Mouse (Mus musculus): ENCODE data around the gene Rarb. TPM values are rescaled to one million over a fixed set of nuclear protein-coding genes. Genes with fewer than 3 reads are reported as not detected.

Rarb gene
- total and polyA plus RNA-seq, 3 experiments, result 0.11 TPM; not detected in 2

- no peaks in the 10 kb centered on the region for H3K4me1 ChIP-seq (ENCODE audit: insufficient read depth, low read depth, low read length)
Measured at GRCm38 (mm10) chr14:16678335-16678734, 140.6 kb downstream of the Rarb start.

GRCm38 (mm10) chr14:16677081-16677480 lies 141.9 kb downstream of the Rarb start:
- H3K27me3 ChIP-seq (ENCODE audit: insufficient read depth, low read length), result no peaks in the 10 kb centered on the region
- H3K9me3 ChIP-seq (replicated peaks), result no peaks in the 10 kb centered on the region
- TF ChIP-seq CTCF (IDR thresholded peaks at IDR 0.05; ENCODE audit: low read depth, low read length) (no peak), GATA2 (IDR thresholded peaks at IDR 0.05; ENCODE audit: borderline replicate concordance, low read depth, low read length) (no peak), GATA1 (IDR thresholded peaks at IDR 0.05; ENCODE audit: borderline replicate concordance, low read length) (no peak), TAL1 (conservative IDR thresholded peaks at IDR 0.05; ENCODE audit: low read depth, low read length) (no peak), POLR2AphosphoS5 (IDR thresholded peaks at IDR 0.05; ENCODE audit: insufficient replicate concordance, low read depth, low read length) (no peak)

More at GRCm38 (mm10) chr14:16678335-16678734, 140.6 kb downstream of the Rarb start:
- H3K9me3 ChIP-seq (replicated peaks), result no peaks in the 10 kb centered on the region
- ATAC-seq (ENCODE audit: extremely low read depth, insufficient number of reproducible peaks, low FRiP score, poor library complexity, severe bottlenecking) (no peak), DNase-seq (ENCODE audit: low spot score) (no peak)
- no peaks in the 10 kb centered on the region for H3K36me3 ChIP-seq (replicated peaks)
- TF ChIP-seq POLR2AphosphoS5 (IDR thresholded peaks at IDR 0.05; ENCODE audit: insufficient replicate concordance, low read depth, low read length), result no peak
- TF ChIP-seq GATA2 (IDR thresholded peaks at IDR 0.05; ENCODE audit: borderline replicate concordance, low read depth, low read length), result no peak
- no peak for TF ChIP-seq TAL1 (conservative IDR thresholded peaks at IDR 0.05; ENCODE audit: low read depth, low read length)
- TF ChIP-seq CTCF (IDR thresholded peaks at IDR 0.05; ENCODE audit: low read depth, low read length), result no peak
- TF ChIP-seq GATA1 (IDR thresholded peaks at IDR 0.05; ENCODE audit: borderline replicate concordance, low read length), result no peak
- H3K4me3 ChIP-seq (ENCODE audit: low read depth, low read length), result no peak overlapping the region
- H3K27me3 ChIP-seq (ENCODE audit: insufficient read depth, low read length), result no peaks in the 10 kb centered on the region

GRCm38 (mm10) chr14:16670571-16670970 lies 148.4 kb downstream of the Rarb start:
- H3K9me3 ChIP-seq (replicated peaks), result no peaks in the 10 kb centered on the region
- no peaks in the 10 kb centered on the region for H3K36me3 ChIP-seq (replicated peaks)
- no peaks in the 10 kb centered on the region for H3K4me1 ChIP-seq (ENCODE audit: insufficient read depth, low read depth, low read length)
- DNase-seq (ENCODE audit: low spot score) (no peak), ATAC-seq (ENCODE audit: extremely low read depth, insufficient number of reproducible peaks, low FRiP score, poor library complexity, severe bottlenecking) (no peak)
- H3K27me3 ChIP-seq (ENCODE audit: insufficient read depth, low read length), result no peaks in the 10 kb centered on the region
- TF ChIP-seq TAL1 (conservative IDR thresholded peaks at IDR 0.05; ENCODE audit: low read depth, low read length) (no peak), GATA2 (IDR thresholded peaks at IDR 0.05; ENCODE audit: borderline replicate concordance, low read depth, low read length) (no peak), CTCF (IDR thresholded peaks at IDR 0.05; ENCODE audit: low read depth, low read length) (no peak), POLR2AphosphoS5 (IDR thresholded peaks at IDR 0.05; ENCODE audit: insufficient replicate concordance, low read depth, low read length) (no peak), GATA1 (IDR thresholded peaks at IDR 0.05; ENCODE audit: borderline replicate concordance, low read length) (no peak)
- H3K4me3 ChIP-seq (ENCODE audit: low read depth, low read length), result no peak overlapping the region

More at GRCm38 (mm10) chr14:16677081-16677480, 141.9 kb downstream of the Rarb start:
- DNase-seq (ENCODE audit: low spot score) (no peak), ATAC-seq (ENCODE audit: extremely low read depth, insufficient number of reproducible peaks, low FRiP score, poor library complexity, severe bottlenecking) (no peak)
- Histone ChIP-seq H3K4me3 (ENCODE audit: low read depth, low read length) (no peak overlapping the region), H3K4me1 (ENCODE audit: insufficient read depth, low read depth, low read length) (no peaks in the 10 kb centered on the region), H3K36me3 (replicated peaks) (no peaks in the 10 kb centered on the region)

GRCm38 (mm10) chr14:16639153-16639943 lies 179.6 kb downstream of the Rarb start:
- no peaks in the 10 kb centered on the region for H3K4me1 ChIP-seq (ENCODE audit: insufficient read depth, low read depth, low read length)
- TF ChIP-seq GATA2 (IDR thresholded peaks at IDR 0.05; ENCODE audit: borderline replicate concordance, low read depth, low read length), result no peak
- TF ChIP-seq POLR2AphosphoS5 (IDR thresholded peaks at IDR 0.05; ENCODE audit: insufficient replicate concordance, low read depth, low read length), result no peak
- TF ChIP-seq CTCF (IDR thresholded peaks at IDR 0.05; ENCODE audit: low read depth, low read length), result no peak
- no peak for TF ChIP-seq TAL1 (conservative IDR thresholded peaks at IDR 0.05; ENCODE audit: low read depth, low read length)
- TF ChIP-seq GATA1 (IDR thresholded peaks at IDR 0.05; ENCODE audit: borderline replicate concordance, low read length), result no peak
- ATAC-seq (ENCODE audit: extremely low read depth, insufficient number of reproducible peaks, low FRiP score, poor library complexity, severe bottlenecking) (no peak), DNase-seq (ENCODE audit: low spot score) (no peak)
- no peaks in the 10 kb centered on the region for H3K27me3 ChIP-seq (ENCODE audit: insufficient read depth, low read length)
- no peaks in the 10 kb centered on the region for H3K36me3 ChIP-seq (replicated peaks)
- H3K9me3 ChIP-seq (replicated peaks), result peaks cover 7% of the 10 kb centered on the region
- no peak overlapping the region for H3K4me3 ChIP-seq (ENCODE audit: low read depth, low read length)

- Histone ChIP-seq H3K27me3 (ENCODE audit: insufficient read depth, low read length) (no peaks in the 10 kb centered on the region), H3K9me3 (replicated peaks) (no peaks in the 10 kb centered on the region), H3K36me3 (replicated peaks) (no peaks in the 10 kb centered on the region), H3K4me1 (ENCODE audit: insufficient read depth, low read depth, low read length) (no peaks in the 10 kb centered on the region), H3K4me3 (ENCODE audit: low read depth, low read length) (no peak overlapping the region)
- TF ChIP-seq TAL1 (conservative IDR thresholded peaks at IDR 0.05; ENCODE audit: low read depth, low read length), result no peak
- no peak for TF ChIP-seq GATA2 (IDR thresholded peaks at IDR 0.05; ENCODE audit: borderline replicate concordance, low read depth, low read length)
- no peak for TF ChIP-seq CTCF (IDR thresholded peaks at IDR 0.05; ENCODE audit: low read depth, low read length)
- no peak for TF ChIP-seq POLR2AphosphoS5 (IDR thresholded peaks at IDR 0.05; ENCODE audit: insufficient replicate concordance, low read depth, low read length)
- no peak for ATAC-seq (ENCODE audit: extremely low read depth, insufficient number of reproducible peaks, low FRiP score, poor library complexity, severe bottlenecking)
- no peak for DNase-seq (ENCODE audit: low spot score)
Measured at GRCm38 (mm10) chr14:16613975-16614374, 205.0 kb downstream of the Rarb start.

GRCm38 (mm10) chr14:16605480-16605879 lies 213.5 kb downstream of the Rarb start:
- Histone ChIP-seq H3K4me3 (ENCODE audit: low read depth, low read length) (no peak overlapping the region), H3K27me3 (ENCODE audit: insufficient read depth, low read length) (no peaks in the 10 kb centered on the region), H3K4me1 (ENCODE audit: insufficient read depth, low read depth, low read length) (no peaks in the 10 kb centered on the region), H3K36me3 (replicated peaks) (no peaks in the 10 kb centered on the region), H3K9me3 (replicated peaks) (no peaks in the 10 kb centered on the region)
- TF ChIP-seq GATA1 (IDR thresholded peaks at IDR 0.05; ENCODE audit: borderline replicate concordance, low read length) (no peak), TAL1 (conservative IDR thresholded peaks at IDR 0.05; ENCODE audit: low read depth, low read length) (no peak), GATA2 (IDR thresholded peaks at IDR 0.05; ENCODE audit: borderline replicate concordance, low read depth, low read length) (no peak), CTCF (IDR thresholded peaks at IDR 0.05; ENCODE audit: low read depth, low read length) (no peak)
- ATAC-seq (ENCODE audit: extremely low read depth, insufficient number of reproducible peaks, low FRiP score, poor library complexity, severe bottlenecking) (no peak), DNase-seq (ENCODE audit: low spot score) (no peak)
